Mouse (Mus musculus) right cerebral cortex, postnatal 36 days (tissue): ENCODE measurements around the gene Surf4.

ENCODE experiments used
- DNase-seq, 2 experiments: peaks; one replicate each; pipeline ENCODE4 v3.0.0; 2022; ENCODE audit warnings: low spot score in 2 of 2, mixed read lengths in 1 of 2

Surf4 gene

DNA sequence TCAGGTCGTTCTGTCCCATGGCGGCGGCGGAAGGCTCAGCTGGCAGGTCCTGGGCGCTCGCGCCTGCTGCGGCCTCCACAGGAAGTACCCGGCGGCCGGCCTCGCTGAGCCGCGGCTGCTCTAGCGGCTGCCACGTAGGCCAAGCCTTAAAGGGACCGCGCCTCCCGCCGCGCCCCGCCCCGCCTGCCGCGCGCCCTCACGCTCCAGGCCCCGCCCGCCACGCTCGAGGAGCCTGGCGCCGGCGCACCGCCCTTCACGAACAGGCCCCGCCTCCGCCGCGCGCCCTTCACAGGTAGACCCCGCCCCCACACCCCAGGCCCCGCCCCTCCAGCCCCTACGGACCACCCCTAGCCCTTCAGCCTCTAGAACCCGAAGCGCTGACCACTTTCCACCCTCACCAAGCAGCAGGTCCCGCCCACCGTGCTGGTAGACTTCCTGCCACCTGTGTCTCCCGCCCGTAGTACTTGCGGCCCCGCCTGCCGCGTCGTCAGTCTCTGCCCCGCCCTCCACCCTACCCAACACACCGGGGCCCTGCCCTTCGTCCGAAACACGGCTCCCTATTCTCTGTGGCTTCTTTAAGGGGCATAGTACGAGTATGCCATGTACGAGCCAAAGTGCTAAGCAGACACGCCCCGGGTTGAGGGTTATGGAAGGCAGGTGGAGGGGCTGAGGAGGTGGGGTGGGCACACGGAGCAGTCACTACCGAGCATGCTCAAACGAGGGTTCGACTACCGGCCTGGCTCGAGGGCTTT lies at the start of gene Surf4, which contains the start of gene Stkld1:
Gene Surf4 (minus strand): TSS at position 625 of the 752 bp plus-strand sequence.
Gene Stkld1 (plus strand): TSS at position 744 of the 752 bp plus-strand sequence.
- peak; percentile 88 to 92 for DNase-seq

DNA sequence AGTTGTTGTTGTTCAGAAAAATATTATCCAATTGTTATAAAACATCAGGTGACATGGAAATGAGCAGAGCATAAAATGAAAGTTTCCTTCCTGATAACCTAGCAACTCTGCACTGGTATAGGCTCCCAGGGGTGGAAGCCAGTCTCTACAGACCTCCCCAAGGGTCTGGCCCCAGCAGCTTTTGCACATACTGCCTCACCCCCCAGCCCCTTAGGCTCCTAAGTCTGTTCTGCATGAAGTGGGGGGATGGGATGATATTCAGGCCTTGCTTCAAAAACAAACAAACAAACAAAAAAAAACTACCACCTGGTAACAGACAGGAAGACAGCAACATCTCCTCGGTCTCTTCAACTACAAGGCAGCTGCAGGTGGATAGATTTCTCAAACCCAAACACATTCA lies 46.6 kb upstream of the Surf4 start:
- no peak for DNase-seq

DNA sequence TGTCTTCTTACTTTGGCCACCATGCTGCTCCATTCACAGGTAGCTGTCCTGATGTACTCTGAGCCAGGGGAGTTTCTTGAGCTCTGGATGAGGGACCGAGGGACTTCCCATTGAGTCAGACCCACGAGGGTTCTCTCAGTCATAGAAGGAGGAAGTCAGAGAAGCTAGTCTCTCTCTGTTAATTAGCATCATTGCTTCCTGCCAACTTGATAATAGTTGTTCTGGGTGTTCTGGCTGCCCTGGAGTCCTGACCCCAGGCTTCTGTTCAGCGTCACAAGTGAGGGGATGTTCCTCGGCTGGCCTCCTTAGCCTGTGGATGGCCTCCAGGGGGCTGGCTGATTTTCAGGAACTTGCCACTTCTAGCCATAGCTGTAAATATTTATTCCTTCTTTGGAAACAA lies 40.2 kb upstream of the Surf4 start:
- no peak for DNase-seq

GRCm38 (mm10) chr2:26973116-26973515 lies 39.4 kb upstream of the Surf4 start, which contains the start of gene Adamts13:
Adamts13 (plus strand) TSS chr2:26973416.
- no peak for DNase-seq

- no peak for DNase-seq
These were observed 33.5 kb upstream of the Surf4 start for GRCm38 (mm10) chr2:26967262-26967661.

- DNase-seq = no peak
These were observed 31.1 kb upstream of the Surf4 start for GRCm38 (mm10) chr2:26964724-26965370.

- DNase-seq = peak; percentile 91 to 94
These were observed 30.4 kb upstream of the Surf4 start, which contains the start of gene Rexo4 for GRCm38 (mm10) chr2:26963923-26964723. Rexo4 (minus strand) TSS chr2:26964386.

GRCm38 (mm10) chr2:26960756-26961155 lies 27.0 kb upstream of the Surf4 start:
- DNase-seq = no peak

DNA sequence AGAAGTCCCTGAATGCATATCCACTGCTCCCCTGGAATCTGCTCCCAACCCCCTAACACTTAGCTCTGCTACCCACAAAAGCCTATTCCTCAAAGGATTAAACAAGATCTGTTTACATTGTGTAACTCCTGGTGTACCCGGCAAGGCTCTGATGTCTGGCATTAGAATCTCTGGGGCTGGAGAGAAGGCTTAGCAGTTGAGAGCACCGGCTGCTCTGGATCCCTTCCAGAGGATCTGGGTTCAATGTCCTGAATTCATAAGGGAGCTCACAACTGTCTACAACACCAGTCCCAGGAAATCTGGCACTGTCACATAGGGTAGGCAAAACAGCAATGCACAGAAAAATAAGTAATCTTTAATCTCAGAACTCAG lies 23.7 kb upstream of the Surf4 start:
- DNase-seq = no peak

DNA sequence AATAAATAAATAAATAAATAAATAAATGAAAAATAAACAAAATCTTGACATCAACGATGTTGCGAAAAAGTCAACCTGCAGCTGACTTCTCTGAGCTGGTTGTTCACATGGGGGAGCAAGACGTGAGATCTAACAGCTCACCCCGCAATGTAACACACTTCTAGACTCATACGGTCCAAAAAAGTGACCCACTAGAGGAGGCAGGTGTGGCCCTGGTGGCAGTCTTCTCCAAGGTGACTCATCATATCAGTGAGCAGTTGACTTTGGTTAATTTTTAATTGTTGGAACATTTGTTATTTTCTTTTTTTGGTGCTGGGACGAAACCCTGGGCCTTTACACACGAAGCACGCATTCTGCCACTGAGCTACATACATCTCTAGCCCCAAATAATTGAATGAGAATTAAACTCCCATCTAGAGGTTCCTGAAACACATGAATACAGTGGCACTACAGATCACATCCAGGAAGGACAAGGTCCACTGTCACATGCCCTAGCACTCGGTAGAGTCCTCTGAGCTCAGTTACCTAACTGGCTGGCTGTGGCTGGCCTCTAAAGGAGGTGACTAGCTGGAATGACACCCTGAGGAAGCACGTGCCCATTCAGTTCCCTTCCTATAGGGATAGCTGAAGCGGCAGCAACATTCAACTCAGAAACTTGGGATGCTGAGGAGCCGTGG lies 23.2 kb upstream of the Surf4 start:
- no peak for DNase-seq

DNA sequence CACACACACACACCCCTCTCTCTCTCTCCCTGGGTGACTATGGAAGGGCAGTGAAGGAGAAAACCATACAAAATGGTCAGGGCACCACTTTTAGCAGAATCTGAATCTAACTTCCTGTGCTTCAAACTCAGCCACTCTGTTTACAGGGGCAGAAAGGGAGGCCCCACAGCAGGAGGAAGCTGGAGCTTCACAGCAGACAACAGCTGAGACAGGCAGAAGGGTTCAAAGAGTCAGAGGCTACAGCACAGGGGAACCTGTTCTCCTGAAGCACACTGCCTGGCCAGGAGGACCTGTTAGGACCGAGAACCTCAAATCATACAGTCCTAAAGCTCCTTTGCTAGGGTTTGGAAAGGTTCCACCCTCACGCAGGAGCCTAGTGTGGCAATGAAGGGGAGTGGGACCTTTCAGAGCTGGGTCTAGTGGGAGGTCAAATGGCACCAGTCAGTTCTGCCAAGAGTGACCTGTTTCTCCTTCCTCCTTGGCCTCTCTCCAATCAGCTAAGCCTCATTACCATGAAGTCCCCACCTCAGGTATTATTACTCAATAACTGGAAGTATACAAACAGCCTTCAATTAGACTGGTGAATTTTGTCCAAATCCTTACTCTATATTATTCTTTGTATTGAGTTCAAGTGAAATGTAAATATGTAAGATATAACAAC lies 21.1 kb upstream of the Surf4 start:
- no peak for DNase-seq

DNA sequence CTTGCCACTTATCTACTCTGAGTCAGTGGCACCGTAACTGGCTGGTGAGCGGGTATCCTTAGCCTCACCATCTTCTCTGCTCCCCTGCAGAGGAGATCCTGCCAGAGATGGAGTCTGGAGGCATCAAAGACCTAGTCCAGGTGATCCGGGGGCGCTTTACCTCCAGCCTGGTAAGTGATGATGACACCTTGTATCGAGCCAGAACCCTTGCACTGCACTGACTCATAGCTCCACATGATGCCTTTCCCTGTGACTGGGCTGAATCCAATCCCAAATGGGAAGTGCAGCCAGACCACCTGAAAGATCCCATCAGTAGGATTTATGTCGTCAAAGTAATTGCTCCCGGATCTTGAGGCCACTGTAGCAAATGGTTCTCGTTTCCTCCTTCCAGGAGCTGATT lies 19.1 kb upstream of the Surf4 start:
- no peak for DNase-seq

- no peak for DNase-seq
These were observed 18.5 kb upstream of the Surf4 start for GRCm38 (mm10) chr2:26952193-26952592.

DNA sequence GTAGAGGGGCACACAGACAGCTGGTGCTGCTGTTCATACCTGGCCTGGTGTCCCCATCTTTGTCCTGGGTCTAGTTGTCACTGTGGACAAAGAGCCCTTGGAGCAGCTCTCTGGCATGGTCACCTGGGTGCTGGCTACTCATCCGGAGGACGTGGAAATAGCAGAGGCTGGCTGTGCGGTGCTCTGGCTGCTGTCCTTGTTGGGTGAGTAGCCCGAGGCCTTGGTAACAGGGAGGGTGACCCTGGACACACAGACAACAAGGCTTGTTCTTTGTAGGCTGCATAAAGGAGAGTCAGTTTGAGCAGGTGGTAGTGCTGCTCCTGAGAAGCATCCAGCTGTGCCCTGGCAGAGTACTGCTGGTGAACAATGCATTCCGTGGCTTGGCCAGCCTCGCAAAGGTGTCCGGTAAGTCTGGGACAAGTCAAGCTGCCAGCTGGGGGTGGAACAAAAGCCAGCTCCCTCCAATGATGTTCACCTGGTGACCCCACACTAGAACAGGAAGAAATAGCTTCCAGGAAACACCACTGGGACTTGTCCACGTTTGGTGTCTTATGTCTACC lies 17.7 kb upstream of the Surf4 start:
- no peak for DNase-seq

- DNase-seq = no peak
These were observed 16.7 kb upstream of the Surf4 start for GRCm38 (mm10) chr2:26950411-26950810.

GRCm38 (mm10) chr2:26943253-26943652 lies 9.5 kb upstream of the Surf4 start:
- no peak for DNase-seq

- DNase-seq = no peak
These were observed 7.8 kb upstream of the Surf4 start for GRCm38 (mm10) chr2:26941539-26941938.

- DNase-seq = no peak
These were observed 2.7 kb upstream of the Surf4 start for GRCm38 (mm10) chr2:26936425-26936824.

DNA sequence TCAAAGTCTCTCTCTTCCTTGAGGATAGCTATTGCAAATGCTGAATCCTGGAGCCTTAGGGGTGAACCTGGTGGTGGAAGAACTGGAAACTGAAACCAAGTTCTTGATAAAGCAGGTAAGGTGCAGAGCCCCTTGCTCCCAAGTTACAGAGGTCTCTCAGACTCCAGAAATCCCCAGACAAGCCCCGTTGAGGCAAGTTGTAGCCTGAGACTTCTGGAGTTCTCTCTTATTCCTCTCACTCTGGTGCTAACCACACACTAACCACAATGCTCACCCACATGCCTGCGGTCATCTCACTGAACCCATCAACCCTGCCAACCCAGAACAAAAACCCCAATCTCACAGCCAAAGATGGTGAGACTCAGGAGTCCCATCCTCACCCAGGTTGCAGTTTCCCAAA lies 1.6 kb upstream of the Surf4 start:
- no peak for DNase-seq

- no peak for DNase-seq
These were observed 1.0 kb downstream of the Surf4 start for GRCm38 (mm10) chr2:26932473-26933303.
